Mouse (Mus musculus): Measurements from ENCODE around the gene Rph3al.

Gene Rph3al

GRCm38 (mm10) chr11:75948789-75949188 lies 10.6 kb upstream of the Rph3al start:
- no peak for DNase-seq

DNA sequence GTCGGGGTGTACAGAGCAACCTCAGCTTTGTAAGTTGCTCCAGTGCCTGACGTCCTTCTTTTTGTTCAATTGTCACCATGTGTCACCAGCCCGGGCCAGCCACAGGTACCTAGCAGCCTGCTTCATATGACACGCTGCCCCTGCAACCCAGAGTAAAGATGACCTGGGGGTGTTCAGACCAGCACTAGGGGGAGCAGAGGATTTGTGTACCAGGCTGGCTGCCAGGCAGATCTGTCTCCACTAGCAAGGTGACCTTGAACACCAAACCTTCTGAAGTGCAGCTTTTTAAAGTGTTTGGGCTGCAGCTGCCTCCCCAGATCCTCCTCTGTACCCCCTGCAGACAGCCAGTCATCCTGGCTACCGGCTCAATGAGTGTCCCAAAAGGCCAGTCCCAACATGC lies 9.0 kb upstream of the Rph3al start:
- no peak for DNase-seq

GRCm38 (mm10) chr11:75945805-75946450 lies 7.7 kb upstream of the Rph3al start:
- DNase-seq = no peak

DNA sequence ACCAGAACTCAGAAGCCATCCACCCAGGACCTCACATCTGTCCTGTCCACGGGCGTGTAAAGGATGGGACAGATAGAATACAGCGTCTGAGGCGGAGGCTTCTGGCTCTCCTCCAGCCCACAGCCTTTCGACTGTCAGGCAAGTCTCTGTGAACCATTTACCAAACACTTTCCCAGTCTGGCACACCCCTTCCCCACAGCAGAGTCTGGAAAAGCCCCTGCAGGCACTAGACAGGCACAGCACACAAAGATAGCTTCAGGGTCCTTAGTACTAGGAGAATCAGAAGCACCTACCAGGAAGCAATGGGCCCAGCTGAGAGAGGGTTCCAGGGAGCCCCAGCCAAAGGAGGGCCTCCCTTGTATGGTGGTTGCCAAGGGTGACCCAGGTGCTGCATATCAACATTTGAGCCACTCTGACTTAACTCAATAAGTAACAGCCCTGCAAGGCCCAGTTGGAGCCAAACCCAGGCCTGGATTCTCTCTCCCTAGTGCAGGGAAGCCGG lies 808 bp downstream of the Rph3al start:
- DNase-seq = peak; percentile 80 to 87

GRCm38 (mm10) chr11:75935819-75936430 lies 2.3 kb downstream of the Rph3al start:
- peak; percentile 92 to 94 for DNase-seq

GRCm38 (mm10) chr11:75934425-75934824 lies 3.8 kb downstream of the Rph3al start:
- peak in 1 of 2 experiments; percentile 39 for DNase-seq

GRCm38 (mm10) chr11:75933371-75933770 lies 4.9 kb downstream of the Rph3al start:
- DNase-seq = no peak

- DNase-seq = peak in 1 of 2 experiments; percentile 39
Observed at GRCm38 (mm10) chr11:75930911-75931678, 7.1 kb downstream of the Rph3al start.

- DNase-seq = no peak
Observed at GRCm38 (mm10) chr11:75930208-75930607, 8.0 kb downstream of the Rph3al start.

GRCm38 (mm10) chr11:75927881-75928280 lies 10.3 kb downstream of the Rph3al start:
- DNase-seq = no peak

- peak; percentile 83 to 90 for DNase-seq
Observed at GRCm38 (mm10) chr11:75926431-75927312, 11.6 kb downstream of the Rph3al start.

DNA sequence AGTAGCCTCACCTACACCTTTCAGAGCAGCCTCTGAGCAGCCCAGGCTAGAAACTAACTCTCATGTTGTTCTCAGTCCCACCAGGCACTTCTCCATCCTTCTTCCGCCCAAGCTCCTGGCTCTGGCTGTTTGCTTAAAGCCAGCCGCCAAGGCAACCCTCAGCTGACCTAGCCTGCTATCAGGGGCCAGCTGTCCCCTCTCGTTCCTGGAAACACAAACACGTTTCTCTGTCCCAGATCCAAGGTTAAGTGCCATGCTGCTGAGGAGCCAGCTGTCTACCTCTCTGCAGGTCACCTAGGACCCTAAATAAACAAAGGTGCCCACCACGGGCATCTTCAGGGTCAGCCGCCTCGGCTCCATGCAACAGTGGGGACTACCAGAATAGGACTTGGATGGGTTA lies 12.4 kb downstream of the Rph3al start:
- DNase-seq = peak; percentile 37 to 63

GRCm38 (mm10) chr11:75922741-75923140 lies 15.5 kb downstream of the Rph3al start:
- DNase-seq = no peak

DNA sequence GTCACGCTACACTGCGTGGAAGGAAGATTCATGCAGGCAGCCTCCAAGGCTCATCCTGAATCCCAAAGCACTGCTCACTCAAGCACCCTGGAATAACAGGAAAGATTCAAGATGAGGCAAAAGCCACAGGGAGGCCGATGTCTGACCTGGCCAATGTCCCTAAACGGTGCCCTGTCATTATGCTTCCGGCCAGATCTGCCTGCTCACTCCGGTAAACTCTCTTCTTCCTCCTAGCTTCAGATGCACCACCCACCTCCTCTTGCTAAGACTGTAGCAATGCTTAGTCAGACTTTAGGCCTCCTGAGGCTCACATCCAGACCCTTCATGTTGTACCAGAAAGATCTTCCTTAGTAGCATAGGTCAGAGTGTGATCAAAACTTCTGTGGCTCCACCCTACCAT lies 19.1 kb downstream of the Rph3al start:
- no peak for DNase-seq

GRCm38 (mm10) chr11:75917340-75917739 lies 20.9 kb downstream of the Rph3al start:
- no peak for DNase-seq

- peak; percentile 78 to 86 for DNase-seq
Observed at GRCm38 (mm10) chr11:75913953-75914352, 24.3 kb downstream of the Rph3al start.

DNA sequence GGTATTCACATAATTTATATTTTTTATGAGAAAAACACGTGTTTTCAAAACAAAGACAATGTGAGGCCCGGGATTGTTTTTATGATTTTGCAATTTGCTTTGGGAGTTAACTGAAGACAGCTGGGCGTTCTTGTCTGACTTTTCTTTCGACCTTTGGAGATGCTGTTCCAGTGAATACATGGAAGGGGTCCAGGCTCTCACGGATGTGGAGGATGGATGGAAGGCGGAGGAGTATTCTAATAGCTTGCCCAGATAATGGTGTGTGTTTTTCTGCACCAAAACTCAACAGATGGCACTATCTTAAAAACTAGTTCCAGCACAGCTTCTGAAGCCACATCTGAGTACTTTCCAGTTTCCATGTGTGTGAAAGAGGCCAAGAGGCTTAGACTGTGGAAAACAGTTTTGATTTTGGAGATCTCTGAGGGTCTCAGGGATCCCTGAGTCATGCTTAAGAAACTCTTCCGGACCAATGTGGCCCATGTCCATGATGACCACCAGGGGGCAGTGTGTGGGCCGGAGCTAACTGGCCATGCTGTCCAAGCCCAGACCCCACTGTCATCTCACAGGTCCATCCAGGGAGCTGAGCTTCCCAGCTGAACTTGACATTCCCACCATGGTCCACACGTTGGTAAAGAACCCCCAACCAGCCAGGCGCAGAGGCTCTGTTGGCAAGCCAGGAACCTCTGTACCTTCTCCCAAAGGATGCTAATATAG lies 25.1 kb downstream of the Rph3al start:
- peak; percentile 68 to 78 for DNase-seq

GRCm38 (mm10) chr11:75911962-75912361 lies 26.3 kb downstream of the Rph3al start:
- no peak for DNase-seq

- DNase-seq = no peak
Observed at GRCm38 (mm10) chr11:75909702-75910429, 28.4 kb downstream of the Rph3al start.

DNA sequence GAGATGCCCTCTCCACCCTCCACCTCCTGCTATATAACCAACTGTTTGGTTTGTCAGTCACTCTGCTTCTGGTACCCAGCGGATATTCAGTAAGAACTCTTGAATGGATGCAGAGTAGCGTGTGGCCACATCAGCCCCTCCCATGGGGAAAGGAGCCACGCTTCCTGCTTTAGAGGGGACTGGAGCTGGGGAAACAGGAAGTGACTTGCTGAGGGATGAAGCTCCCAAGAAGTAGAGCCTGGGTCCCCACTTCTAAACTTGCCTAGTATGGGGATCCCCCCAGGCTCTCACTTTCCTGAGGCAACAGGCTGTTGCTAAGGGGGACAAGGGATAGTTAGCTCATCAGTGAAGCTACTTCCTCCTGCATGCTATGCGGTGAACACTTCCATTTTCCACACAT lies 30.8 kb downstream of the Rph3al start:
- DNase-seq = no peak

- DNase-seq = no peak
Observed at GRCm38 (mm10) chr11:75906556-75906955, 31.7 kb downstream of the Rph3al start.

Data from lung, adult 18-20 months (tissue).